Mouse (Mus musculus) hindbrain, embryonic 14.5 days (tissue): ENCODE results near the gene Olfr1471. TPM values are rescaled to one million over a fixed set of nuclear protein-coding genes. Genes with fewer than 3 reads are reported as not detected.
"Not testable (repeated sequence)": the region's sequence is repeated elsewhere in the genome, so short reads cannot be mapped to it uniquely, and the experiment has no call there.

Experiments
- ATAC-seq: fragments of 200-750 bp; cut with Nextera tagmentation; 2 replicates; pipeline ENCODE4 v1.8.0; 2017; ENCODE audit warnings: moderate number of reproducible peaks, mild to moderate bottlenecking, moderate TSS enrichment, moderate library complexity; ENCODE audit not compliant: low FRiP score
- DNase-seq: peaks from one replicate; pipeline ENCODE4 v3.0.0-alpha.2; 2015; ENCODE audit warnings: low spot score
- H3K27ac ChIP-seq: fragments of 300-500 bp; sonication (generic); 2 replicates; pipeline ENCODE4 v1.5.1; 2014; ENCODE audit warnings: mild to moderate bottlenecking, moderate library complexity
- H3K27me3 ChIP-seq: fragments of 300-500 bp; sonication (generic); 2 replicates; pipeline ENCODE4 v1.6.1; 2014; ENCODE audit warnings: mild to moderate bottlenecking, low read length, mixed read lengths; ENCODE audit not compliant: control insufficient read depth, insufficient read depth
- H3K36me3 ChIP-seq: fragments of 300-500 bp; sonication (generic); replicated peaks from 2 replicates; pipeline ENCODE4 v1.6.1; 2014; ENCODE audit not compliant: control insufficient read depth, insufficient read depth
- H3K4me1 ChIP-seq: fragments of 300-500 bp; sonication (generic); replicated peaks from 2 replicates; pipeline ENCODE4 v1.6.1; 2014; ENCODE audit warnings: antibody characterized with exemption, low read length, mixed read lengths; ENCODE audit not compliant: control insufficient read depth, insufficient read depth
- H3K4me2 ChIP-seq: fragments of 300-500 bp; sonication (generic); replicated peaks from 2 replicates; pipeline ENCODE4 v1.6.1; 2014; ENCODE audit warnings: mild to moderate bottlenecking, moderate library complexity
- H3K4me3 ChIP-seq: fragments of 300-500 bp; sonication (generic); replicated peaks from 2 replicates; pipeline ENCODE4 v1.5.1; 2014; ENCODE audit warnings: mild to moderate bottlenecking, low read length
- H3K9ac ChIP-seq: fragments of 300-500 bp; sonication (generic); 2 replicates; pipeline ENCODE4 v1.6.1; 2014
- H3K9me3 ChIP-seq: fragments of 300-500 bp; sonication (generic); 2 replicates; pipeline ENCODE4 v1.6.1; 2016; ENCODE audit warnings: low read length; ENCODE audit not compliant: control insufficient read depth
- WGBS: fragments of 180-500 bp; shearing (Covaris S2); extraction: QIAGEN DNeasy Blood & Tissue Kit; methylation state at CpG from one replicate; pipeline ENCODE4 v1.1.7; 2014; 5-methylcytosine and 5-hydroxymethylcytosine counted together
- polyA plus RNA-seq: library from polyadenylated mRNA; unstranded; fragments of >200 nt; fragmentation: Nextera tagmentation; extraction: Ambion mirVana; gene quantifications from 2 replicates; pipeline ENCODE4 v1.2.1, GENCODE M21; 2014

Olfr1471 gene
- polyA plus RNA-seq, result not detected in 2 replicates

DNA sequence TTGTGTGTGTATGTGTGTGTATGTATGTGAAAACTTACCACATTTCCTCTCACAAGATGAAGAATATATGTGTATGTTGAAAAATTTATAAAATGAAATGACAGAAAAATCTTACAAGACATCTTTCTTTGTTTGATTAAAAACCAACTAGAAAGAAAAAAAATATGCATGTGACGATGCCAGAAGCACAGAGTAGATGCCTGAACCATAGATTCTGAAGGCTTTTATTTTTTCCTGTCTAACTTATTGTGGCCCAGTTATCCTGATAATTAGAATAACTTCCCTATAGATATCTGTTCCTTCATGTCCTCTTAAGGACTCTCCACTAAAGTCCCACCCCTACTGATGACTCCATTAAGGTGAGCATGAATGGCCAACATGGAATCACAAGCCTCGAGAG lies at the start of gene Olfr1471:
Gene Olfr1471, plus strand, starts transcription at position 301 of the 400 bp plus-strand sequence.
- H3K4me2 ChIP-seq, H3K36me3 ChIP-seq, H3K27ac ChIP-seq, H3K4me1 ChIP-seq, H3K27me3 ChIP-seq, H3K4me3 ChIP-seq, ATAC-seq, DNase-seq, H3K9ac ChIP-seq: not testable (repeated sequence)
- H3K9me3 ChIP-seq, result peaks cover 10% of the 10 kb centered on the region; the same call in 1 of the 2 replicates
- WGBS, result 80% methylated on average over 2 of the region's 2 CpGs

DNA sequence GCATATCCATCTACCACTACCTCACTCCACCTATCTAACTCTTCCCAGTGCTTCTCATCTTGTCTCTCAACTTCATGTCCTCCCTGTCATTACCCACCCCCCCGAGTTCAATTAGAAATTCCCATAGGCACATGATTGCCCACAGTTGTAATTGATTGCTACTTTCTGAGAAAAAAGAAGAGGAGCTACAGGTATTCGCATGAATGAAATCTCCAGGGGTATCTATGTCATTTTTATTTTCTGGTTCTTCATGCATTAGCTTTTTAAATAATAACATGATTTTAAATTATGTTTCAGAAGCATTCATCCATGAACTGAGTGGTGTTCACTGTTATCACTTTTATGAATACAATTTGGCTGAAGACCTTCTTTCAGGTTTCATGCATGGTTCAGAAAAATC lies 35.7 kb upstream of the Olfr1471 start, which contains the start of gene Olfr1469:
Gene Olfr1469, plus strand, starts transcription at position 301 of the 400 bp plus-strand sequence.
- DNase-seq (no peak), ATAC-seq (no peak)
- Histone ChIP-seq H3K4me1 (no peaks in the 10 kb centered on the region), H3K4me3 (no peak within 1 kb of the TSS), H3K27ac (no peak within 1 kb of the TSS), H3K36me3 (no peaks in the 10 kb centered on the region), H3K4me2 (no peak within 1 kb of the TSS), H3K9ac (no peak within 1 kb of the TSS), H3K9me3 (peaks cover 39% of the 10 kb centered on the region; the same call in 1 of the 2 replicates), H3K27me3 (no peaks in the 10 kb centered on the region)
- WGBS, result 86% methylated on average over 2 of the region's 2 CpGs

DNA sequence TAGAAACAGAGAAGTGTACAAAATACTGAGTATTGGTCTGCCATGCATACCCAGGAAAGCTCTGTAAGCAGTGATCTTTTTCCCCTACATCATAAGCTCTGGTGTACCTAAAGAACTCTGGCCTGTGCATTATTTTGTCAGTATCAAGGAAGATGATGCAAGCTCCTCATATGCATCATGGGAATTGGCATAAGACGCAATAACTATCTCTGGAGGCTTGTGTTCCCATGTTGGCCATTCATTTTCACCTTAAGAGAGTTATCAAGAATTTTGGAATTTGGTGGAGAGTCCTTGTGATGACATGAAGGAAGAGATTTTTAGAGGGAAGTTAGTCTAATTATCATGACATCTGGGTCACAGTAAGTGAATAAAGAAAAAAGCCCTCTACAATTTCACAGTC lies 12.8 kb downstream of the Olfr1471 start, which contains the start of gene Olfr1472:
Gene Olfr1472, minus strand, starts transcription at position 101 of the 400 bp plus-strand sequence.
- no peaks in the 10 kb centered on the region for H3K27me3 ChIP-seq

DNA sequence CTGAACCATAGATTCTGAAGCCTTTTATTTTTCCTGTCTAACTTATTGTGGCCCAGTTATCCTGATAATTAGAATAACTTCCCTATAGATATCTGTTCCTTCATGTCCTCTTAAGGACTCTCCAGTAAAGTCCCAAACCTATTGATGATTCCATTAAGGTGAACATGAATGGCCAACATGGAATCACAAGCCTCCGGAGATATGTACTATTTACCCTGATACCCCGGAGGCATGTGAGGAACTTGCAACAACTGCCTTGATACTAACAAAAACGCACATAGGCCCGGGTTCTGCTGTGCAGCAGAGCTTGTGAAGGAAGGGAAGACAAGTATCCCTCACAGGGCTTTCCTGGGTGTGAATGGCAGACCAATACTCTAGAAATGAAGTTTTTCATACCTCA lies 26.1 kb downstream of the Olfr1471 start, which contains the start of gene Olfr1474:
Gene Olfr1474, plus strand, starts transcription at position 301 of the 400 bp plus-strand sequence.
- DNase-seq, H3K9ac ChIP-seq, H3K4me2 ChIP-seq, ATAC-seq, H3K27ac ChIP-seq, H3K4me1 ChIP-seq, H3K4me3 ChIP-seq, H3K27me3 ChIP-seq, H3K36me3 ChIP-seq, H3K9me3 ChIP-seq: not testable (repeated sequence)
- 77% methylated on average over 4 of the region's 4 CpGs for WGBS

More for the DNA sequence above, 12.8 kb downstream of the Olfr1471 start, which contains the start of gene Olfr1472:
- ATAC-seq (no peak), DNase-seq (no peak)
- no peak within 1 kb of the TSS for H3K9ac ChIP-seq
- H3K36me3 ChIP-seq, result no peaks in the 10 kb centered on the region
- H3K27ac ChIP-seq, result no peak within 1 kb of the TSS
- H3K4me3 ChIP-seq, result no peak within 1 kb of the TSS
- no peaks in the 10 kb centered on the region for H3K4me1 ChIP-seq
- 0 out of 2 replicates have a peak, but pooled peaks cover 6% of the 10 kb centered on the region for H3K9me3 ChIP-seq
- H3K4me2 ChIP-seq, result no peak within 1 kb of the TSS
- WGBS, result 83% methylated on average over 1 of the region's 1 CpGs

DNA sequence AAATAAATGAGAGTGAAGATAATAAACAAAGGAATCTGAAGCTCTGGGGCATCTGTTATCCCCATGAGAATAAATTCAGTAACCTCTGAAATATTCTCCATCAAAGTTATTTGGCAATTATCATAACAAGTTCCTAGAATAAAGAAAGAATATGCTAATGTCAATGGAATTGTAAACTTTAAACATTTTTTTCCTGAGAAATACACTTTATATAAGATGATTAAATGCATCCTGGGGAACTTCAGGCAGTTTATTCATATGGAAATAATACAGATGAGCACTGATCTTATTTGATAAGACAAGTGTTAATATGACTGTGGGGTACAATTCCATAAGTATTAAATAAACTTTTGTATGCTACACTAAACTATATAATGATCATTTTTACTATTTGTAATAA lies 36.9 kb downstream of the Olfr1471 start, which contains the start of gene Olfr1475:
Gene Olfr1475, minus strand, starts transcription at position 101 of the 400 bp plus-strand sequence.
- H3K4me3 ChIP-seq, result no peak within 1 kb of the TSS
- no peak within 1 kb of the TSS for H3K4me2 ChIP-seq
- no peaks in the 10 kb centered on the region for H3K4me1 ChIP-seq
- H3K9me3 ChIP-seq, result peaks cover 4% of the 10 kb centered on the region; the same call in 1 of the 2 replicates
- DNase-seq, result no peak
- H3K9ac ChIP-seq, result no peak within 1 kb of the TSS
- H3K27me3 ChIP-seq, result no peaks in the 10 kb centered on the region
- no peak for ATAC-seq
- H3K27ac ChIP-seq, result no peak within 1 kb of the TSS
- H3K36me3 ChIP-seq, result no peaks in the 10 kb centered on the region

DNA sequence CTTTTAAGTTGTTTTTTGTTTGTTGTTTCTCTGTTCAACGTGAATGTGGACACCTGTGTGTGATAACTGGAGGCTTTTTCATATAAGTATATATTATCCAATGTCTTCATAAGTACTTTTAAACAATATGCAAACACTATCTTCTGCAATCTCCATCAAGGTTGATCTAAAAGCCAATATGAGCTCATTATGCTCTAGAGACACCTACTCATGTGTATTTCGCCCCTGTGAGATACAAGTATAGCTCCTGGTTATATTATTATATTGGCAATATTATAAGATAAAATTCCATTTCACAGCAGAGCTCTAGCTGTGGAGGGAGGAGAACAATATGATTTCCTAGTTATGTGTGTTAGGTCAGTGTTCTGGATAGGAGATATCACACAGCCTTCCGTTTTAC lies 57.0 kb downstream of the Olfr1471 start, which contains the start of gene Olfr1477:
Gene Olfr1477, plus strand, starts transcription at position 301 of the 400 bp plus-strand sequence.
- 0 out of 2 replicates have a peak, but pooled peaks cover 2% of the 10 kb centered on the region for H3K9me3 ChIP-seq
- no peak for DNase-seq
- no peak within 1 kb of the TSS for H3K9ac ChIP-seq
- no peak for ATAC-seq
- H3K27me3 ChIP-seq, result no peaks in the 10 kb centered on the region
- no peak within 1 kb of the TSS for H3K4me3 ChIP-seq
- 77% methylated on average over 3 of the region's 3 CpGs for WGBS
- H3K4me2 ChIP-seq, result no peak within 1 kb of the TSS
- H3K4me1 ChIP-seq, result no peaks in the 10 kb centered on the region
- H3K27ac ChIP-seq, result no peak within 1 kb of the TSS
- H3K36me3 ChIP-seq, result no peaks in the 10 kb centered on the region

Other genes starting within 250 kb of the Olfr1471 start
- gene Olfr1463, start 212.1 kb upstream of the Olfr1471 start, polyA plus RNA-seq, result not detected in 2 replicates
- not detected in 2 replicates for gene Olfr1465, start 127.9 kb upstream of the Olfr1471 start, polyA plus RNA-seq
- not detected in 2 replicates for gene Olfr1466, start 104.5 kb upstream of the Olfr1471 start, polyA plus RNA-seq
- not detected in 2 replicates for gene Olfr1467, start 81.2 kb upstream of the Olfr1471 start, polyA plus RNA-seq
- not detected in 2 replicates for gene Olfr1469, start 35.6 kb upstream of the Olfr1471 start, polyA plus RNA-seq
- not detected in 2 replicates for gene Olfr1472, start 12.7 kb downstream of the Olfr1471 start, polyA plus RNA-seq
- gene Olfr1474, start 26.2 kb downstream of the Olfr1471 start, polyA plus RNA-seq, result not detected in 2 replicates
- gene Olfr1475, start 36.8 kb downstream of the Olfr1471 start, polyA plus RNA-seq, result not detected in 2 replicates
- gene Olfr1477, start 57.1 kb downstream of the Olfr1471 start, polyA plus RNA-seq, result not detected in 2 replicates
- gene Olfr1480, start 84.5 kb downstream of the Olfr1471 start, polyA plus RNA-seq, result not detected in 2 replicates
- not detected in 2 replicates for gene Olfr1484, start 140.1 kb downstream of the Olfr1471 start, polyA plus RNA-seq
- not detected in 2 replicates for gene Olfr1487, start 174.0 kb downstream of the Olfr1471 start, polyA plus RNA-seq
- not detected in 2 replicates for gene Olfr1489, start 188.2 kb downstream of the Olfr1471 start, polyA plus RNA-seq
- not detected in 2 replicates for gene Olfr1490, start 207.7 kb downstream of the Olfr1471 start, polyA plus RNA-seq